Mouse (Mus musculus) intestine, embryonic 15.5 days (tissue): ENCODE data around the gene Hip1. TPM values are rescaled to one million over a fixed set of nuclear protein-coding genes. Genes with fewer than 3 reads are reported as not detected.

ENCODE experiments used
- ATAC-seq: fragments of 200-750 bp; cut with Nextera tagmentation; 2 replicates; pipeline ENCODE4 v1.8.0; 2017; ENCODE audit warnings: moderate TSS enrichment, moderate library complexity
- H3K27ac ChIP-seq: fragments of 300-500 bp; sonication (generic); 2 replicates; pipeline ENCODE4 v1.5.1; 2015; ENCODE audit warnings: mild to moderate bottlenecking, inconsistent platforms
- H3K27me3 ChIP-seq: fragments of 300-500 bp; sonication (generic); replicated peaks from 2 replicates; pipeline ENCODE4 v1.6.1; 2015; ENCODE audit warnings: inconsistent platforms
- H3K36me3 ChIP-seq: fragments of 300-500 bp; sonication (generic); 2 replicates; pipeline ENCODE4 v1.6.1; 2015; ENCODE audit warnings: inconsistent platforms
- H3K4me1 ChIP-seq: fragments of 300-500 bp; sonication (generic); replicated peaks from 2 replicates; pipeline ENCODE4 v1.6.1; 2015; ENCODE audit warnings: inconsistent platforms
- H3K4me2 ChIP-seq: fragments of 300-500 bp; sonication (generic); replicated peaks from 2 replicates; pipeline ENCODE4 v1.6.1; 2015; ENCODE audit warnings: mild to moderate bottlenecking, inconsistent platforms
- H3K4me3 ChIP-seq: fragments of 300-500 bp; sonication (generic); replicated peaks from 2 replicates; pipeline ENCODE4 v1.5.1; 2015; ENCODE audit warnings: inconsistent platforms
- H3K9ac ChIP-seq: fragments of 300-500 bp; sonication (generic); 2 replicates; pipeline ENCODE4 v1.6.1; 2015; ENCODE audit warnings: inconsistent platforms
- H3K9me3 ChIP-seq: fragments of 300-500 bp; sonication (generic); 2 replicates; pipeline ENCODE4 v1.6.1; 2016; ENCODE audit warnings: inconsistent platforms
- whole genome bisulfite sequencing: fragments of 180-500 bp; shearing (Covaris S2); methylation state at CpG from one replicate; pipeline ENCODE4 v1.1.7; 2015; 5-methylcytosine and 5-hydroxymethylcytosine counted together
- polyA plus RNA-seq: library from polyadenylated mRNA; unstranded; fragments of >200 nt; fragmentation: Nextera tagmentation; extraction: Ambion mirVana; gene quantifications from 2 replicates; pipeline ENCODE4 v1.2.1, GENCODE M21; 2015

The Hip1 gene
- polyA plus RNA-seq, 1 experiment from 2014 or later, result 20.1 TPM

- Histone ChIP-seq H3K9me3 (no peaks in the 10 kb centered on the region), H3K36me3 (no peaks in the 10 kb centered on the region), H3K4me3 (no peak overlapping the region), H3K4me2 (no peak overlapping the region), H3K4me1 (no peaks in the 10 kb centered on the region), H3K9ac (no peak overlapping the region), H3K27ac (no peak overlapping the region), H3K27me3 (no peaks in the 10 kb centered on the region)
- 75% methylated on average over 3 of the region's 3 CpGs for whole genome bisulfite sequencing
- no peak for ATAC-seq
Observed at GRCm38 (mm10) chr5:135498914-135499313, 46.0 kb downstream of the Hip1 start.

DNA sequence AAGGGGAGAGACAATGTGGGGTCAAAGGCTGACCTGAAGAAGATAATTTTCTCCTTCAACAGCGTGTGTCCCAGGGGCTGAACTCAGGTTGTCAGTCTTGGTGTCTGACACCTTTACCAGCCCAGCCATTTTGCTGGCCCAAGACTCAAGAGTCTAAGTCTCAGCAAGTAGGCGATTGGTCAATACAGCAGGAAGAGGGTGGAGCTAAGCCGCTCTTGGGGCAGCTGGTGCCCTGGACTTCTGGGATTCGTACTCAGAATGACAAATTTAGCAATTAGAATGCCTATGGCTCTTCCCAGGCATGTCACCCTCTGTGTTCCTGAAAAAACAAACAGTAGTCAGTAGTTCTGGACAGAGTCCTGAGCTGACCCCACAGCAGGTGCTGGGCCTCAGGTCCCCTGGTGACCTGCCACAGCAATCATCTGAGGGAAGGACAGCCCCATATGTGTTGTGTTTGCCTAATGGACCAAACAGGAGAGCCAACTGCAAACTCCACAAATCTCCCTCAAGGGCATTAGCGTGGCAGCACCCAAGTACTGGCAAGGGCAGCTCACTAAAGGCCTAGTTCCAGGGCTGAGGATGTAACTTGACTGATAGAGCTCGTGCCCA is 47.5 kb downstream of the Hip1 start:
- Histone ChIP-seq H3K4me1 (no peaks in the 10 kb centered on the region), H3K36me3 (no peaks in the 10 kb centered on the region), H3K27me3 (no peaks in the 10 kb centered on the region), H3K27ac (no peak overlapping the region), H3K4me2 (no peak overlapping the region), H3K9me3 (no peaks in the 10 kb centered on the region), H3K4me3 (no peak overlapping the region), H3K9ac (no peak overlapping the region)
- WGBS, result 73% methylated on average over 6 of the region's 6 CpGs
- no peak for ATAC-seq

DNA sequence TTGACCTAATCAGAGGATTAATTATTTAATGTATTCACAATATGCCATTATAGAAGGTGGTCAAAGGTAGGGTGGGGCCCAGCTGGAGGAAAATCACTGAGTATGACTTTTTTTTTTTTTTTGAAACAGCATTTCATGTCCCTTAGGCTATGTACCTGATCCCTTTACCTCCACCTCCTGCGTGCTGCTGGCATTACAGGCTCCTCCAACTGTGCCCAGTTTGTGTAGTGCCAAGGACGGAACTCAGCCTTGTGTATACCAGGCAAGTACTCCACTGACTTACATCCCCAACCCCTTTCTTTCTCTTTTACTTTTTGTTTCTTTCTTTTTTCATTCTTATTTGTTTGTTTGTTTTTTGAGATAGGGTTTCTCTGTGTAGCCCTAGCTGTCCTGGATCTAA is 48.4 kb downstream of the Hip1 start:
- Histone ChIP-seq H3K4me3 (no peak overlapping the region), H3K4me2 (no peak overlapping the region), H3K4me1 (no peaks in the 10 kb centered on the region), H3K27me3 (no peaks in the 10 kb centered on the region), H3K9me3 (no peaks in the 10 kb centered on the region), H3K9ac (no peak overlapping the region), H3K36me3 (no peaks in the 10 kb centered on the region), H3K27ac (no peak overlapping the region)
- ATAC-seq, result no peak
- 91% methylated on average over 2 of the region's 2 CpGs for WGBS

DNA sequence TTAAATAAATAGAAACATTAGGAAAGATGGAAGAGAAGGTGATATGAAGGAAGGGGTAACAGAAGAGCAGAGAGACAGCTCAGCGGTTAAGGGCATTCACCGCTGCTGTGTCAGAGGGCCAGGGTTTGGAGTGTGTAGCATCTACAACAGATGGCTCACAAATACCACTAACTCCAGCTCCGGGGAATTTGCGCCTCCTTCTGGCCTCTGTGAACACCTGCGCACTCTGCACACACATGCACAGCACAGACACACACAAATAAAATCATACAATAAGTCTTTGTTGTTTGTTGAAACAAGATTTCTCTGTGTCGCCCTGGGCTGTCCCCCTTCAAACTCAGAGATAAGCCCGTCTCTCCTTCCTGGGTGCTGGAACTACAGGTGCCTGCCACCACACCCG is 49.4 kb downstream of the Hip1 start:
- Histone ChIP-seq H3K9me3 (no peaks in the 10 kb centered on the region), H3K9ac (no peak overlapping the region), H3K27ac (no peak overlapping the region), H3K27me3 (no peaks in the 10 kb centered on the region), H3K4me1 (no peaks in the 10 kb centered on the region), H3K36me3 (no peaks in the 10 kb centered on the region), H3K4me3 (no peak overlapping the region), H3K4me2 (no peak overlapping the region)
- no peak for ATAC-seq
- WGBS, result 89% methylated on average over 8 of the region's 8 CpGs

- ATAC-seq, result peak; percentile 74; the same call in 1 of the 2 replicates
Observed at GRCm38 (mm10) chr5:135494183-135494910, 50.6 kb downstream of the Hip1 start.

GRCm38 (mm10) chr5:135493095-135493494 is 51.8 kb downstream of the Hip1 start:
- no peak for ATAC-seq
- Histone ChIP-seq H3K4me1 (peaks cover 9% of the 10 kb centered on the region), H3K27me3 (no peaks in the 10 kb centered on the region)

More at GRCm38 (mm10) chr5:135494183-135494910, 50.6 kb downstream of the Hip1 start:
- H3K36me3 ChIP-seq, result no peaks in the 10 kb centered on the region
- WGBS, result 77% methylated on average over 13 of the region's 13 CpGs
- peaks cover 5% of the 10 kb centered on the region for H3K4me1 ChIP-seq
- no peak overlapping the region for H3K9ac ChIP-seq
- H3K27ac ChIP-seq, result no peak overlapping the region
- no peak overlapping the region for H3K4me3 ChIP-seq
- no peaks in the 10 kb centered on the region for H3K27me3 ChIP-seq
- no peak overlapping the region for H3K4me2 ChIP-seq
- H3K9me3 ChIP-seq, result no peaks in the 10 kb centered on the region

DNA sequence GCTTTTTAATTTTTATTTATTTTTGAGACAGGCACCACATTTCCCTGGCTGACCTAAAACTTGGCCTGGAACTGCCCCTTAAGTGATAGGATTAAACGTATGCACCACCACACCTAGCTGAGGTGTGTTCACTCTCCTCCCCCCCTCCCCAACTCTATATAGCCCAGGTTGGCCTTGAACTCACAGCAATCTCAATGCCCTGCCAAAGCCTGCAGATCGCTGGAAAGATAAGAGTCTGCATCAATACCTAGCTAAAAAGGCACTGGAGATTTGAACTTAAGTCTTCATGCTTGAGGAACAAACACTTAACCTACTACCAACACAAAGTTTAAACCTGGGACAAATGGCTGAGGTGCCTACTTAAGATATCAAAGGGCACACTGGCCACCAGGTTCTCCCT is 52.8 kb downstream of the Hip1 start:
- Histone ChIP-seq H3K4me1 (peaks cover 10% of the 10 kb centered on the region), H3K9ac (no peak overlapping the region), H3K27ac (no peak overlapping the region), H3K9me3 (no peaks in the 10 kb centered on the region), H3K27me3 (no peaks in the 10 kb centered on the region), H3K4me2 (no peak overlapping the region), H3K4me3 (no peak overlapping the region), H3K36me3 (no peaks in the 10 kb centered on the region)
- ATAC-seq, result no peak
- WGBS, result 78% methylated on average over 2 of the region's 2 CpGs

More at GRCm38 (mm10) chr5:135493095-135493494, 51.8 kb downstream of the Hip1 start:
- H3K4me3 ChIP-seq, result no peak overlapping the region
- no peaks in the 10 kb centered on the region for H3K36me3 ChIP-seq
- H3K4me2 ChIP-seq, result no peak overlapping the region
- no peaks in the 10 kb centered on the region for H3K9me3 ChIP-seq
- WGBS, result 92% methylated on average over 3 of the region's 3 CpGs
- H3K27ac ChIP-seq, result no peak overlapping the region
- no peak overlapping the region for H3K9ac ChIP-seq

GRCm38 (mm10) chr5:135489695-135490294 is 55.1 kb downstream of the Hip1 start:
- H3K36me3 ChIP-seq, result no peaks in the 10 kb centered on the region
- no peaks in the 10 kb centered on the region for H3K9me3 ChIP-seq
- peak overlapping the region; percentile 88 for H3K4me2 ChIP-seq
- peak overlapping the region; percentile 65 for H3K4me3 ChIP-seq
- peaks cover 10% of the 10 kb centered on the region for H3K4me1 ChIP-seq
- H3K9ac ChIP-seq, result peak overlapping the region; percentile 49
- no peaks in the 10 kb centered on the region for H3K27me3 ChIP-seq
- peak overlapping the region; percentile 86 for H3K27ac ChIP-seq
- 12% methylated on average over 14 of the region's 14 CpGs for WGBS
- ATAC-seq, result no peak

- Histone ChIP-seq H3K4me3 (peak overlapping the region; percentile 65), H3K27ac (peak overlapping the region; percentile 86), H3K27me3 (no peaks in the 10 kb centered on the region), H3K4me1 (peaks cover 10% of the 10 kb centered on the region), H3K9ac (peak overlapping the region; percentile 49), H3K36me3 (no peaks in the 10 kb centered on the region), H3K9me3 (no peaks in the 10 kb centered on the region), H3K4me2 (peak overlapping the region; percentile 88)
- WGBS, result under 1% methylated on average over 52 of the region's 59 CpGs
- ATAC-seq, result peak; percentile 85
Observed at GRCm38 (mm10) chr5:135488881-135489694, 55.8 kb downstream of the Hip1 start.

- no peaks in the 10 kb centered on the region for H3K36me3 ChIP-seq
- no peaks in the 10 kb centered on the region for H3K27me3 ChIP-seq
- H3K4me2 ChIP-seq, result peak overlapping the region; percentile 88
- peak; percentile 5; the same call in 1 of the 2 replicates for ATAC-seq
- H3K9ac ChIP-seq, result peak overlapping the region; percentile 49
- H3K27ac ChIP-seq, result peak overlapping the region; percentile 86
- 1% methylated on average over 19 of the region's 19 CpGs for WGBS
- no peaks in the 10 kb centered on the region for H3K9me3 ChIP-seq
- H3K4me1 ChIP-seq, result peaks cover 10% of the 10 kb centered on the region
- peak overlapping the region; percentile 65 for H3K4me3 ChIP-seq
Observed at GRCm38 (mm10) chr5:135488222-135488880, 56.6 kb downstream of the Hip1 start.

- H3K4me3 ChIP-seq, result no peak overlapping the region
- ATAC-seq, result no peak
- H3K9ac ChIP-seq, result no peak overlapping the region
- WGBS, result 64% methylated on average over 3 of the region's 3 CpGs
- H3K27me3 ChIP-seq, result no peaks in the 10 kb centered on the region
- H3K36me3 ChIP-seq, result no peaks in the 10 kb centered on the region
- H3K4me2 ChIP-seq, result no peak overlapping the region
- no peak overlapping the region for H3K27ac ChIP-seq
- H3K9me3 ChIP-seq, result no peaks in the 10 kb centered on the region
- peaks cover 10% of the 10 kb centered on the region for H3K4me1 ChIP-seq
Observed at GRCm38 (mm10) chr5:135485289-135485688, 59.6 kb downstream of the Hip1 start.
